Mouse (Mus musculus) layer of hippocampus, postnatal 10 days (tissue): Measurements from ENCODE around the gene Gm20696. TPM values are rescaled to one million over a fixed set of nuclear protein-coding genes. Genes with fewer than 3 reads are reported as not detected.

ENCODE experiments used
- DNase-seq, 2 experiments: peaks; one replicate each; pipeline ENCODE4 v3.0.0; 2021; ENCODE audit warnings: low spot score in 2 of 2
- total RNA-seq, 2 experiments: library from RNA; stranded (reverse); gene quantifications; 2 replicates each; pipeline ENCODE4 v1.2.3; 2021

Gene Gm20696
- total RNA-seq, 2 experiments from 2014 or later, result 7.1 to 8.8 TPM

DNA sequence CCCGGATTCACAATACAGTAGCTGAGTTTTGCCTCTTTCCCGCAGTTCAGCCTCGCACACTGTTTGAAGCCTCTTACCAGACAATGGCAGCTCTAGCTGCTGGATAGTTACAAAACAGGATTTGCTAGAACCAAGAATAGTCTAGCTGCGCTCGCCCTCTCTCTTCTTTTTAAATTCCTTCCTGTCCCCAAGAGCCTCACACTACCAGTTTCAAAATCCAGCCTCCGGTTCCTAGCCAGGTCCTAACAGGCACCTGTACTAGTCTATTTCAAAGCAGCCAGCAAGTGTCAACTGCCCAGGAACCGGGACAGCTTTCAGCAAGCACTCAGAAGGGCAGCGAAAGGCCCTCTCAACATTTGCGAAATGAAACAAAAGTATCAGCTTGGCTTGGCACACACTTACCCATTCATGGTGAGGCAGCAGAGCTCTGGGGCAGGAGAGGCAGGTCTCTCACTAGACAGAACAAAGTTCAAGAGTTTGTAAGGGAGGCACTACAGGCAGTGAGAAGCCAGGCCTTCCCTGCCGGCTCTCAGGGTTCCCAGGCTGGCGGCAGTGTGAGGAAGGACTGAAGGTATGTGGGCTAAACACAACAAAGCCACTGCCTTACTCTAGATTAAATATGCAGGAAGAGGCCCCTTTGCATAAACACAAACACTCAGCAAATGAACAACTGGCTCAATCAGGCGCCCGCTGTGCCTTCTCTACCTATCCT is 400.5 kb downstream of the Gm20696 start:
- DNase-seq, result peak in 1 of 2 experiments; percentile 27

DNA sequence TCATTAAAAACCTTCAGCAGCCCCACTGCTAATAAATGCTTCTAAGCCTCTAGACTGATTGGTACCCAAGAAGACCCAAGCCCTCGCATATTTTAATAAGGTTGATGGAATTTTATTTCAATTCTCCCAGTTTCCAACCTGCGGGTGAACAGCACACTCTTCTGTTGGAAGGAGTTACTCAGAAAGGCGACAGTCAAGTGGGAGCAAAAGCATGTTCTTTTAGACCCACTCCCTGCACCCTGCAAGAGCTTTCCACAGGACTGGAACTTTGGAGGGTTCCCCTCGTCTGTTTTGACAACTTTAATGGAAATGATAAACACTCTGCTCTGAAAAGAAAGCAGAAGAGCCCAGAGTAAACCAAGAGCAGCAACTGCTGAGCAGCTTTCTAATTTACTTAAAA is 401.4 kb downstream of the Gm20696 start:
- DNase-seq, result no peak

DNA sequence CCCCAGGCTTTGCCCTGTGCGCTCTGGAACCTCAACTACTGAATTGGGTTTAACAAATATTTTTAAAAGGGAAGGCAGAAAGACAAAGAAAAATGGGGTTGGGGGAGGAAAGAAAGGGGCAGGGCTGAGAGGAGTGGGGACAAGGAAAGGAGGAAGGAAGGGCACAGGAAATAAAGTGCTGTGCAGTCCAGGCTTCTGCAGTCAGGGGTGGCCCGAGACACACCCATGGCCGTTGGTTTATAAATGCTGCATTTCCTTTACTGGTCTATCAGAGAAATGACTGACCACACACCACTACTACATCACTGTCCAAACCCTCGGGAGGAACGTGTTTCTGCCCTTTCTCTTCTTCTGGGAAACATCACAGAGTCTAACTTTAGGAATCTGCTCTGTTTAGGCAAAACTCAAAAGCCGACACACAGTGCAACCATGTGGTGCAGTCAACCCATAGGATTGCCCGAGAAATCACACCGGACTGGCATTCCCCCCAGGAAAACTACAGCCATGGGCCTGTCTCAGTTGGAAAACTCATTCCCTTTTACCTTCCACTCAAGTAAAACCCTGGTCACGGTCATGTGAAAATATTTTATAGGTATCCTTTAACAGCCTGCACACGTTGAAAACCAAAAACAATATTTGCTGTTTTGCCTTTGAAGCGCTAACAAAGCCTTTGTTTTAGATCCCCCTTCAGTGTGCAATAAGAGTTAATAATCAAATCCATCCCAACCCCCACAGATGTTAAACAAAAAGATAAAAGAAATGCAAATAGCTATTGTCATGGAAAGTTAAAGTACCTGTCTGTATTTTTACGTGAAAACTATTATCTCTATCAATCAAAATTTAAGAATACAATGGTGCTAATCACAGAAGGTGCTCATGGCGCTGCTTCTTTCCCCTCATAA is 402.2 kb downstream of the Gm20696 start:
- no peak for DNase-seq

DNA sequence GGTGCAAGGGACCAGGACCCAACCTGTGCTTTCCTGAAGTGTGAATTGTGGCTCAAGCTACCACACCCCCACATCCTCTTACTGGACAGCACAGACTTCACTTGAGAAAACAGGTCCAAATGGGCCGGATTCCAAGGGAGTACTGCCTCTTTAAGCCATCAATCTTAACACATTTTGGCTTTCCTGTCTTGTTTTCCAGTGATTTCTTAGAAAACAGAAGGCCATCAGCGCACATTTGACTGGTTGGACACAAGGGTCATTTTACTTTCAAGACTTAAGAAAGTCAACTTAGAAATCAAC is 402.8 kb downstream of the Gm20696 start:
- DNase-seq, result no peak

DNA sequence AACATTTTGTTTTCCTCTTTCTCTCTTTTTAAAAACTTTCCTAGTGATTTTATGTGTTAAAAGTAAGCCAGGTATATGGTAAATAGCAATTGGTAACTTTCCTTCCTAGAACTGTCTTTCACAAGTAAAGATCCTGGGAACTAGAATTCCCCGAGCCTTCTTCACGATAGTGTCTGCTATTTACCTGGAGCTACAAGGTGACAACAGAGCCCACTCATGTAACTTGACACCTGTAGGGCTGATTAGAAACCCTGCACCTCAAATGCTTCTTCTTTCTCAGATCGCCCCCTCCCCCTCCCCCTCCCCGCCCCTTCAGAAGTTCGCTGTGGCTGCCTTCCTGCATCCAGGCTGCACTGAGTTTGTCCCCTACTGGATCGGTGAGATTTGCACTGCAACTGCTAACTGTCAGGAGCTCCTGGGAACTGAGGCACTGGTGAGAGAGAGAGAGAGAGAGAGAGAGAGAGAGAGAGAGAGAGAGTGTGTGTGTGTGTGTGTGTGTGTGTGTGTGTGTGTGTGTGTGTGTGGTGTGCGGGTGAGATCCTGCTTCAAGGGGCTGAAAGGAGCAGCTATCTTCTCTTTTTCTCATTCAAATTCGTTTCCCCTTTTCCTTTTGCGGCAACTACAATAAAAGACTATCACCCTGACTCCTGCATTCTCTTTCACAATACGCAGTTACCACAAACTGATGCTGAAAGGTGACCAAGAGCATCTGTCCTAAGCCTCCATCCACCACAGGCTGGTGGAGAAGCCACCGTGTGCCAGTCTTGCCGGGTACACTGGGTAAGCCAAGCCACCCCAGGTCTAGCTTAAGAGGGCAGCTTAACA is 403.3 kb downstream of the Gm20696 start:
- no peak for DNase-seq

DNA sequence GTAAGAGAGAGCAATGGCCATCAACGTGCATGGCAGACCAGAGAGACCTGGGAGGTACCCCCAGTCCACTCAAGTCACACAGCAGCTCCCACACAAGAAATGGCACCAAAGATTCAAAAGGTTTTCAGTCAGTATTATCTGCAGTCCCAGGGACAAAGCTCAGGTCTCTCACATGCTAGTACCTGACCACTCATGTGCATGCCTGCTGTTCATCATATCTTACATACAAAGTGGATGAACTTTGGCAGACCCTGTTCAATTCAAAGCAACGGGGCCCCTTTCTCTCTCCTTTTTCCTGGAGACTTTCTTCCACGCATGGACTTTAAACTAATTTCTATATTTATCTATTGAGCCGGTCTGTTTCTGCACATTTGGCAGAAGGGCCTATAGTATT is 404.9 kb downstream of the Gm20696 start:
- DNase-seq, result no peak

DNA sequence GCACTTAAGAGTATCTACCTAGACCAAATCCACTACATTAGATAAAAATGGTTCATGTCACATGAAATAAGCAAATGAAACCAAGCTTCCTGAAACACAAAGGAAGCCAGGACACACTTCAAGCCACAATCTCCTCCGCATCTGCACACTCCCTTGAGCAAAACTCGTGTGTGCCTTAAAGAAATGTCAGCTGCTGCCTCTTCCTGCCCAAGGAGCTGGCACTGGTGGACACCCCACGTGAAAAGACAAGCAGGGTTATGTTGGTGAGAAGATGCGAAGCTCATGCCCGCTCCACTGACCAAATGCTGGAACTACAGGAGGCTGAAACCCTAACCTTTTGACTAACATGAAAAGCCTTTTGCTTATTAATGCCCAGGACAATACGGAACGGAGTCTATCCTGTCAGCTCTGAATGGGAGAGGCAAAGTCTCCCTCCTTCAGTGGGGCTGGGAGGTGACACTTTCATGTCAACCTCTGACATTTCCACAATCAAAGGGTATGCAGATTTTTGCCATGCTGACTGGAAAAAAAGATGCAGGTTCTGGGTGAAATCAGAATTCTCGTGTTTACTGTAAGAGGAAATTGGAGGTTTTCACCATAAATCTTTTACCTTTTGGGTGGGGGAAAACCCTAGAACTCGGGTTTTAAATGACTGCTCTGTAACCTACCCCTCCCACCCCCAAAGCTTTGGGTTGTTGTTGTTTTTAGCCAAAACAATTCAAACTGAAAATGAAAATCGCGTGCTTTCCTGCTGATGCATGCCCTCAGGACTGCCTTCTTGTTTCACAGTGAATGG is 405.5 kb downstream of the Gm20696 start:
- no peak for DNase-seq

DNA sequence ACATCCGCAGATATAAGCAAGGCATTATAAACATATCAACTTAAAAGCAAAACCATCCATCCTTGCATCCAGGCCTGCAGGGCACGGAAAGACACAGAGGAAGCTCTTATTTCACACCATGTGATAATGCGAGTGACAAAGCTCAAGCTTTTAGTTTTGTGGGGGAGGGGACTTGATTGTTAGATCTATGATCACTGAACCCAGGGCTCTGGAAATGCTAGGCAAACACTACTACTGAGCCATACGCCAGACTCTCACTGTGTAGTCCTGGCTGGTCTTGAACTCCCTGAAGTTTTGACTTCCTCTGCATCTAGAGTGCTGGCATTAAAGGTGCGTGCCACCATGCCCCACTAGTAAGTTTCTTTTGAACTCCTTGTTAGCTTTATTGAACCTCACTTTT is 408.3 kb downstream of the Gm20696 start:
- no peak for DNase-seq

DNA sequence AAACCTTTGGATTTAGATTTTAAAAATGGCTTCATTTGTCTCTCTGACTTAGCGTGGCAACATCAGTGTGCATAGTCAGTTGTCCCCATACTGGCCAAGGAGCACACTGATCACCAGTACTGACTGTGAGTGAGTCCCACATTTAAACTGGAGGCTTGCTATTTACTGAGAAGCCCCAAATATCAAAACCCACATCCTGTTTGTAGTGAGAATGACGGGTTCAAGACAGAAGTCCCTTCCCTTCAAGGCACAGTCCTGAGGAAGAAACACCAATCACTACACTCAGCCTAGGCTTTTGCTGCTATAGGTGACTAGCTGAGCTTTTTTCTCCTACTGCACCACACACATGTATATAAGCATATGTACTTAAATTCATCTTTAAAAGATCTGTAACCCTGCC is 408.9 kb downstream of the Gm20696 start:
- no peak for DNase-seq

DNA sequence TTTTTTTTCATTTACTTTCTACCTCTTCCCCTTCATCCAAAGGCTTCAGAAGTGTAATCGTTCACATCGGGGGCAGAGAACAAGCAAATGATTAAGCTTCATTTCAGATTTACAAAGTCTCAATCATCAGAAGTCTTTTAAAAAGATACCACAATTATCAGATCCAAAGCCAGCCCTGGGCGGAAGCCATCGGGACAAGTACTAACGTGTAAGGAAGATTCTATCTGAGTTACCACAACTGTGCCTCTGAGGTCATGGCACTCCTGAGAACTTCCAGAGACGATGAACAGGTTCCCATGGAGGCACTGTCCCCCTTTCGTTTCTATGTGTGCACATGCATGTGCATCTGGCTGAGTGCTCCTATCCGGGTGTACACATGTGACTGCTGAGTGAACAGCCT is 413.3 kb downstream of the Gm20696 start:
- DNase-seq, result no peak

DNA sequence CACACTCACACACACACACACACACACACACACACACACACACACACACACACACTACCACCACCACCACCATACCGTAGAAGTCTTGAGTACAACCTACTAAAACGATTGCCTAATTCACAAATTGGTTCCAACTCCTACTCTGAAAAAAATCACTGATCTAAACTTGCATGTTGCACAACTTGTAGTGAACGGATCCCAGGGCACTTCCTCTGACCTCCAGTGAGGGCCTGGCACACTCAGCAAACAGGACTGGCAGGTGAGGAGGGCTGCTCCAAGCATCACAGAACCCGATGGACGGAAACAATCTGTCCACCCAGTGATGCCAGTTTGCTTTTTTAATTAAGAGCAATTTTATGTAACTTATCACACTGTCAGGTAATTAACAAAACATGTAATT is 413.8 kb downstream of the Gm20696 start:
- no peak for DNase-seq

DNA sequence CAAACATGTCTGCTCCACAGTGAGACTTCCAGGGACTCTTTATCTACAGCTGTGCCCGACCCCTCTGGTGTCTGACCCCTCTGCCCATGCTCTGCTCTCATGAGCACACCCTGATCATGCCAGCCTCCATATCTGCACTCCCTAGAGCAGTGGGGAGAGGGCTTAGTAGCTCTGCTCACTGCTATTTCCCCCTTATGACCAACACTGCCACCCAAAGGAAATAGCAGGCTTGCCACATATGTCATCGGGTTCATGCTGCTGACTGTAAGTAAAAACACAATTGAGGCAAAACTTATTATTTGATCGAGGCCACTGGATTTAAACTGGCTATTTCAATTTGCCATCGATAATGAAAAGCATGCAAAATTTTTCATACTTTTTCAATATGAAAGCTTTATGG is 414.7 kb downstream of the Gm20696 start:
- DNase-seq, result no peak

DNA sequence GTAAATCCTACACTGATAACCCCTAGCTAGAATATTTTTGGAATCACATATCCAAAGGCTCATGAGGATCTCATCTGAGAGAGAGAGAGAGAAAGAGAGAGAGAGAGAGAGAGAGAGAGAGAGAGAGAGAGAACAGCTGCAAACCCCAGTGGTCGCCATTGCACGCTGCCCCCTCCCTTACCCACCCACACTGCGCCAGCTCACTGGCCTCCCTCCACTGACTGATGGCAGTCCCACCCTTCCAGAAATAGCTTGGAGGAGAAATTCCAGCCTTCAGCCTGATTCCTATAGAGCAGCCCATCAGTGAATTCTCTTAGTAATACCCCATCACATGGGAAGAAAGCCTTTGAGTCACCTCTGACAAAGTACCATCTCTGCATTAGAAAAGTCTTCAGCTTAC is 415.4 kb downstream of the Gm20696 start:
- no peak for DNase-seq

DNA sequence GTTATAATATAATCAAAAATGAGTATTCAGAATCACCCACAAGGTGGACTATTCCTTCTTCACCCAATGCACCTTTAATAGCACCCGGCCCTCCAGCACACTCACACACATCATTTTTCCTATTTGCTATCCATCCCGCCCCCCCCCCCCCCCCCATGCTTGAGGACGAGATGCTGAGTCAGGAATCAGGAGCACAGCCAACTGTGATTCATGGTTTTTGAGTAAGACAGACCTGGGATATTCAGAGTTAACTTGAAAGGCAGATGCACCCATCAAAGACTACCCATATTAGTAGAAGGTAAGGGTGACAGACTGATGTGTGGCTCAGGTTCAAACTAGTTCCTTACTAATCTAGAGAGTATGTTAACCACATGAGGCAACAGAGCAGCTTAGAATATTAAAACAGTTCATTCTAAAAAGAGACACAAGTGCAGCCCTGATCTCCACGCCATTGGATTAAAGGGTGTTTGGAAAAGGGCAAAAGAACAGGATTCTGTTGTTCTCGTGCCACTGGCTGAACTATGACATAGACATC is 417.0 kb downstream of the Gm20696 start:
- DNase-seq, result no peak

DNA sequence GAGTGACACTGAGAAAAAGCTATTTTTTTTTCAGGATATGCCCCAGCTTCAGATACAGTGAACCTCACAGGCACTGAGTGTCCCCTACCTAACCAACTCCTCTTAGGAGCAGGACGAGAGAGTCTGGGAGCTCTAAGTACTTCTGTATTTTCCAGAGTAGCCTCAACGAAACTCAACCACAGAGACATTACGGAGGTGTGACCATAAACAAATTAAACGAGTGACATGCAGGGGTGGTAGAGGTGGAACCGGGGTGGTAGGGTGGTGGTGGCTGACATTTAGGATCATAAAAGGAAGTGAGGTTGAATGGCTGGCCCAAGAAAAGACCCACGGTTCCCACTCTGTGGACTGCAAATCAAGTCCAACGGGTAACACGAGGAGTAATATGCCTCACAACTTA is 418.2 kb downstream of the Gm20696 start:
- DNase-seq, result no peak

DNA sequence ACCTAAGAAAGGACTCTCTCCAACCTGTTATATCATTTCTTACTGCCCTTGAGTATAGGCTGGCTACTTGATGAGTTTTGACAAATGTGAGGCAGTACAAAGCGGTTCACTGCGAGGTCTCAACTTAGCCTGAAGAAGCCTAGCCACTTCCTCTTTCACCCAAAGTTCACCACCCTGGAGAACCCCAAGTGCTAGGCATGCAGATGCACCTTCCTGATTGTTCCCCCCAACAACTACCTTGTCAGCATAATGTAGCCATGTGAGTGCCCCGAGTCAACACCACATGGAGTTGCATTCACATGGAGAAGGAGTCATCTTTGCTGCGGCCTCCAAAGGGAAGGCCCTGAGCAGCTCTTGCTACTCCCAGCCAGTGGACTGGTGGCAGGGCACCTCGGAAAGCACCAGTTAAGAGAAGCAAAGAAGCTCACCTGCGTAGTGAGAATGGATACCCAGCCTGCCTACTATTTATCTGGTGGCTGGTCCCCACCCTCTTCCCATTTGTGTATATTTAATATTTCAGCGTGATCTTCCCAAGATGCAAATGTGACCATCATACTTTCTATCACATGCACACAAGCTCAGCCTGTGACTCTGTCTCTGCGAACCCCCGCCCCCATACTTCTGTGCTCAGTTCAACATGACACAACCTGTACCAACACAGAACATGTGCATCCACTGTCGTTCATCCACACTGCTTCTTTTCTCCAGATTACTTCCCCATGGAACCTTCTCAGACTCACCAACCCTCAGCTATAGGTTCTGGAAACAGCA is 424.8 kb downstream of the Gm20696 start:
- DNase-seq, result no peak

DNA sequence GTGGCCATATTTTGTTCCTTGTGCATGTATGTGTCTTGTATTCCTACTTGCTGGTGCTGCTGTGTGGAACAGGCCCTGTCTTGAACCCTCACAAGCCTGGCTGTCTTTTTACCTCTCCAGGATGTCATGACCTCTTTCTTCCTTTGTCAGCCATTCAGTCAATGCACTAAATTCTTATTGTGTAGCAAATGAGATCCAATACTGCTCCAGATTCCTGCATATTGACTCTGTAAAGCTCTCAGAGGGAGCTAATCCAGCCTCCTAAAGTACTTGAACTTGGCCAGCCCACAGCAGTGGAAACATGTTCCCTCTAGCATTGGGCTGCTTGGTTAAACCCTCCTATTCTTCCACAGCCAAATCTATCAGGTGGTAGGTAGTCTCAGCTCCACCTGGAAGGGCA is 425.8 kb downstream of the Gm20696 start:
- no peak for DNase-seq

DNA sequence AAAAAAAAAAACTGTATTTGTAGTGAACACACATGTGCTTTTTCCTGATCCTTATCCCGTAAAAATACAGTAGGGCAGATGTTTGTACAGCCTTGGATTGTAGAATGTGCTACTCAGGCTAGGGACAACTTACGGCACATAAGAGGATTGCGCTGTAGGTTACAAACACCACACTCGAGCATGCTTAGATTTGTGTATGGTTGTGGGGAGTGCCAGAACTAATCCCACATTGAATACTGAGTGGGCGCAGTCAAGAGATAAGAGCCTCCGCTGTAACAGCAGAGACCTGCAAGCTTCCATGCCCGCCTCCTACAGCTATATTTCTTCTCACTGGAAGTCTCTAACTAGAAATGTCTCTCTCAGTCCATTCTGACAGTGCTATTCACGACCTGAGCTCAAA is 431.0 kb downstream of the Gm20696 start:
- DNase-seq, result no peak

DNA sequence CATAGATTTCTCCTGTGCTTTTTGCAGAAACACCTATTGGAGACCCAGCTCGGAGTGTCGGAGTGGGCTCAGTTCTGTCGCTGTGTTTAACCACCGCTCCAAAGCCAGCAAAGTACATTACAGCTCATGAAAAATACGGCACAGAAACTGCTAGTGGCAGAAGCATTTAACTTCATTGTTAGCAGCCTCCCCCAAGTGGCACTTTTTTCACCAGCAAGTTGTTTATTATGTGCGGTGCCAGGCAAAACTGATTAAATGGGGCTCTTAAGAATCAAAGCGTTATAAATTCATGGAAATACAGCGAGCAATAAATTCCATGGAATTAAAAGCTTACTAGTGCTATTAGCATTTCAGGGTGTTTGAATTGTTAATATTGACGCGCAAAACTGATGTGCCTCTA is 433.2 kb downstream of the Gm20696 start:
- DNase-seq, result no peak

DNA sequence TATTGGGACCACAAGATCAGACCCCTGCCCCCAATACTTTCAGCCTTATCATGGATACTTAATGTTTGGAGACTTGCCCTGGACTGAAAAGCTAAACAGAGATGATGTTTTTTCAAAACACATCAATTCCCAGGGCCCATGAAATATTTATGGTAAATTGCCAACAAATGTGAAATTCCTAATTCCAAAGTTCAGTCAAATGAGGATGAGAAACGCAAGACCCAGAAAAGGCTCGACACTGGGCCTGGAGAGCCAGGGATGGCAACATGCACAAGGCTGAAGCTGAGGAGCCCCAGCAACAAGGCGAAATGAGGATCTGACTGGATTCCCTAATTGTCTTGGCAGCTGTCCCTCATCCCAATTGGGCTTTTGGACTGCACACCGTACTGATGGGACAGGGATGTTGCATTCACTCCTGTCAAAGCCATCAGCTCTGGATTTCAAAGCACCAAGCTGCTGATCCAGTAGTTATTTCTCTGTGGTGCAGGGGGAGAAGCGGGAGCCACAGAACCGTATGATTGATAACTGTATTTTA is 438.2 kb downstream of the Gm20696 start:
- DNase-seq, result peak; percentile 12 to 36
